8 mouse cellular contexts compared by ENCODE assay signal in genomic region chr17:26972107-26972506, GRCm38 (mm10). TPM values are rescaled to one million over a fixed set of nuclear protein-coding genes. Genes with fewer than 3 reads are reported as not detected.
DNase-seq lines count a peak whose midpoint lies in the region; ATAC-seq and TF ChIP-seq lines count a peak whose summit lies in the region.

No protein-coding gene starts in this region.

- ATAC-seq in forebrain, embryonic 15.5 days (replicated peaks): no peak
- ATAC-seq in liver, embryonic 16.5 days (ENCODE audit: low read depth): no peak

- H3K9me3 ChIP-seq in forebrain, embryonic 15.5 days: no peaks in the 10 kb centered on the region
- no peaks in the 10 kb centered on the region for H3K9me3 ChIP-seq in liver, embryonic 16.5 days (replicated peaks; ENCODE audit: control insufficient read depth, low read length)

- H3K36me3 ChIP-seq in heart, adult 2 months (ENCODE audit: control insufficient read depth, insufficient read depth, low read length): no peaks in the 10 kb centered on the region
- peaks cover 20% of the 10 kb centered on the region for H3K36me3 ChIP-seq in C2C12 (ENCODE audit: control insufficient read depth, insufficient read depth)
- H3K36me3 ChIP-seq in forebrain, embryonic 15.5 days: peaks cover 51% of the 10 kb centered on the region
- H3K36me3 ChIP-seq in liver, embryonic 16.5 days (ENCODE audit: control insufficient read depth, insufficient read depth): peaks cover 5% of the 10 kb centered on the region; the same call in 1 of the 2 replicates

- 2% methylated on average over 3 of the region's 3 CpGs for WGBS in heart, adult 2 months
- WGBS in forebrain, embryonic 15.5 days: 9% methylated on average over 3 of the region's 3 CpGs
- 0% methylated on average over 3 of the region's 3 CpGs for WGBS in liver, embryonic 16.5 days (ENCODE audit: insufficient replicate concordance)

- peaks cover 3% of the 10 kb centered on the region; the same call in 1 of the 2 replicates for H3K4me1 ChIP-seq in heart, adult 2 months (ENCODE audit: control insufficient read depth, insufficient read depth, low read length)
- peaks cover 56% of the 10 kb centered on the region for H3K4me1 ChIP-seq in forebrain, embryonic 15.5 days
- H3K4me1 ChIP-seq in liver, embryonic 16.5 days (ENCODE audit: control insufficient read depth, low read depth, low read length): peaks cover 28% of the 10 kb centered on the region

- no peaks in the 10 kb centered on the region for H3K27me3 ChIP-seq in heart, adult 2 months (ENCODE audit: control insufficient read depth, insufficient read depth, low read length)
- no peaks in the 10 kb centered on the region for H3K27me3 ChIP-seq in C2C12 (ENCODE audit: control insufficient read depth, insufficient read depth, insufficient read length)
- H3K27me3 ChIP-seq in forebrain, embryonic 15.5 days: no peaks in the 10 kb centered on the region
- no peaks in the 10 kb centered on the region for H3K27me3 ChIP-seq in liver, embryonic 16.5 days (ENCODE audit: control insufficient read depth, insufficient read depth, low read depth, low read length)

- H3K27ac ChIP-seq in heart, adult 2 months: peak overlapping the region; percentile 91; the same call in 1 of the 2 replicates
- H3K27ac ChIP-seq in forebrain, embryonic 15.5 days (replicated peaks): peak overlapping the region; percentile 74
- H3K27ac ChIP-seq in liver, embryonic 16.5 days (ENCODE audit: low read length): peak overlapping the region; percentile 81; the same call in 1 of the 2 replicates

- H3K9ac ChIP-seq in heart, adult 2 months (ENCODE audit: low read depth, low read length): peak overlapping the region; percentile 91
- peak overlapping the region; percentile 75 for H3K9ac ChIP-seq in forebrain, embryonic 15.5 days (replicated peaks)
- H3K9ac ChIP-seq in liver, embryonic 16.5 days (ENCODE audit: low read depth, low read length): peak overlapping the region; percentile 82

- DNase-seq in heart, adult 2 months: no peak
- no peak for DNase-seq in heart, postnatal 14 days
- no peak for DNase-seq in right cerebral cortex, postnatal 25 days
- no peak for DNase-seq in cerebellum, adult 9-10 months
- no peak for DNase-seq in cerebellum, adult 11-12 months

- TF ChIP-seq EP300 in heart, adult 2 months (IDR thresholded peaks at IDR 0.05; ENCODE audit: insufficient read depth, low read depth, low read length): no peak

- intact Hi-C loops in heart, adult 2 months (cut with DNase I): loop anchor here (2.0 to 5.0 kb wide), 3 partner anchors 25 to 55 kb away; partner anchors contain the start of genes Cuta and Kifc5b
- intact Hi-C loops in heart, postnatal 14 days (cut with DNase I): loop anchor here (2.0 to 10.0 kb wide), 2 partner anchors 29 to 57 kb away; partner anchors contain the start of gene Kifc5b

- TF ChIP-seq POLR2A in heart, adult 2 months (IDR thresholded peaks at IDR 0.05; ENCODE audit: insufficient read depth, low read depth, low read length): no peak

- TF ChIP-seq CTCF in heart, adult 2 months (IDR thresholded peaks at IDR 0.05): no peak
- no peak for TF ChIP-seq CTCF in C2C12 (IDR thresholded peaks at IDR 0.05; ENCODE audit: control insufficient read depth, insufficient read depth, insufficient read length)

- peak overlapping the region; percentile 81 for H3K4me3 ChIP-seq in heart, adult 2 months
- H3K4me3 ChIP-seq in C2C12 (ENCODE audit: insufficient read depth, poor library complexity, severe bottlenecking): peak overlapping the region; percentile 74
- H3K4me3 ChIP-seq in forebrain, embryonic 15.5 days: peak overlapping the region; percentile 86
- peak overlapping the region; percentile 94 for H3K4me3 ChIP-seq in liver, embryonic 16.5 days (ENCODE audit: low read depth, low read length)

- peaks cover 28% of the 10 kb centered on the region for H3K79me3 ChIP-seq in C2C12 (ENCODE audit: low read depth)

- peak overlapping the region; percentile 84 for H3K4me2 ChIP-seq in forebrain, embryonic 15.5 days (replicated peaks)
- peak overlapping the region; percentile 93 for H3K4me2 ChIP-seq in liver, embryonic 16.5 days (ENCODE audit: low read depth, low read length)

- peak overlapping the region; percentile 76 for H3ac ChIP-seq in C2C12 (ENCODE audit: control insufficient read depth, insufficient read length, low read depth)

- 0 out of 2 replicates have a peak, but pooled peaks cover 3% of the 10 kb centered on the region for H3K79me2 ChIP-seq in heart, adult 2 months (replicated peaks; ENCODE audit: control insufficient read depth, insufficient read depth, low read length)
- peaks cover 37% of the 10 kb centered on the region for H3K79me2 ChIP-seq in C2C12 (ENCODE audit: control insufficient read depth, insufficient read depth)

TF ChIP-seq in C2C12, 6 proteins besides CTCF, POLR2A, EP300 and RAD21:
- no peak for TF ChIP-seq MYOD1 (IDR thresholded peaks at IDR 0.05; ENCODE audit: control insufficient read depth, insufficient read length, low read depth)
- no peak for TF ChIP-seq USF1 (IDR thresholded peaks at IDR 0.05; ENCODE audit: low read depth)
- no peak for TF ChIP-seq MYOG (IDR thresholded peaks at IDR 0.05; ENCODE audit: control insufficient read depth, extremely low read depth, insufficient read length)
- TF ChIP-seq FOSL1 (IDR thresholded peaks at IDR 0.05; ENCODE audit: insufficient read depth, low read length, poor library complexity, severe bottlenecking): no peak
- TF ChIP-seq CEBPB (IDR thresholded peaks at IDR 0.05; ENCODE audit: low read depth): no peak
- TF ChIP-seq MAX (IDR thresholded peaks at IDR 0.05): no peak

RNA-seq across cellular contexts. Expression of gene Zbtb9, which starts 0.9 kb away (rescaled TPM):
- 1 to 10 TPM; 1.5 to 3.5 TPM for total RNA-seq in heart, adult 2 months (2021)
- 2.4 and 2.8 TPM in 2 replicates for polyA plus RNA-seq in heart, adult 2 months (2012; rRNA removed)
- total RNA-seq in heart, postnatal 14 days (2021): 1 to 10 TPM; 1.7 to 3.3 TPM
- polyA plus RNA-seq in C2C12 (2012; fragmentation: generic; extraction: Trizol): 6.8 TPM
- polyA plus RNA-seq in forebrain, embryonic 15.5 days (2015; fragmentation: Nextera tagmentation; extraction: Ambion mirVana): 15.8 and 17.2 TPM in 2 replicates
- 5.0 and 5.5 TPM in 2 replicates for polyA plus RNA-seq in liver, embryonic 16.5 days (2015; fragmentation: Nextera tagmentation; extraction: Ambion mirVana)

RNA-seq across cellular contexts. Expression of gene Syngap1, which starts 31.1 kb away (rescaled TPM):
- total RNA-seq in heart, adult 2 months (2021): 1 to 10 TPM; 4.1 to 4.2 TPM
- polyA plus RNA-seq in heart, adult 2 months (2012; rRNA removed): 6.7 and 9.0 TPM in 2 replicates
- 1 to 10 TPM; 7.3 to 7.7 TPM for total RNA-seq in heart, postnatal 14 days (2021)
- 3.0 TPM for polyA plus RNA-seq in C2C12 (2012; fragmentation: generic; extraction: Trizol)
- 6.5 and 7.3 TPM in 2 replicates for polyA plus RNA-seq in forebrain, embryonic 15.5 days (2015; fragmentation: Nextera tagmentation; extraction: Ambion mirVana)
- 0.21 and 0.33 TPM in 2 replicates for polyA plus RNA-seq in liver, embryonic 16.5 days (2015; fragmentation: Nextera tagmentation; extraction: Ambion mirVana)

RNA-seq across cellular contexts. Expression of gene Cuta, which starts 32.7 kb away (rescaled TPM):
- total RNA-seq in heart, adult 2 months (2021): 10 to 100 TPM; 78.6 to 94.2 TPM
- 85.1 and 96.6 TPM in 2 replicates for polyA plus RNA-seq in heart, adult 2 months (2012; rRNA removed)
- 10 to 100 TPM; 91.1 to 91.8 TPM for total RNA-seq in heart, postnatal 14 days (2021)
- 166 TPM for polyA plus RNA-seq in C2C12 (2012; fragmentation: generic; extraction: Trizol)
- polyA plus RNA-seq in forebrain, embryonic 15.5 days (2015; fragmentation: Nextera tagmentation; extraction: Ambion mirVana): 144 and 150 TPM in 2 replicates
- 73.9 and 80.2 TPM in 2 replicates for polyA plus RNA-seq in liver, embryonic 16.5 days (2015; fragmentation: Nextera tagmentation; extraction: Ambion mirVana)

RNA-seq across cellular contexts. Expression of gene Phf1, which starts 39.3 kb away (rescaled TPM):
- 10 to 100 TPM; 17.8 to 18.1 TPM for total RNA-seq in heart, adult 2 months (2021)
- 35.3 and 36.8 TPM in 2 replicates for polyA plus RNA-seq in heart, adult 2 months (2012; rRNA removed)
- 10 to 100 TPM in 1 of 2 experiments, 1 to 10 TPM in 1; 10.0 to 10.6 TPM for total RNA-seq in heart, postnatal 14 days (2021)
- polyA plus RNA-seq in C2C12 (2012; fragmentation: generic; extraction: Trizol): 7.3 TPM
- 17.2 and 18.3 TPM in 2 replicates for polyA plus RNA-seq in forebrain, embryonic 15.5 days (2015; fragmentation: Nextera tagmentation; extraction: Ambion mirVana)
- polyA plus RNA-seq in liver, embryonic 16.5 days (2015; fragmentation: Nextera tagmentation; extraction: Ambion mirVana): 2.1 and 2.6 TPM in 2 replicates

RNA-seq across cellular contexts. Expression of gene Kifc5b, which starts 55.2 kb away (rescaled TPM):
- total RNA-seq in heart, adult 2 months (2021): under 1 TPM; 0.26 to 0.36 TPM
- 0.62 and 0.79 TPM in 2 replicates for polyA plus RNA-seq in heart, adult 2 months (2012; rRNA removed)
- 1 to 10 TPM; 1.3 to 2.6 TPM for total RNA-seq in heart, postnatal 14 days (2021)
- 30.9 TPM for polyA plus RNA-seq in C2C12 (2012; fragmentation: generic; extraction: Trizol)
- 4.3 and 5.5 TPM in 2 replicates for polyA plus RNA-seq in forebrain, embryonic 15.5 days (2015; fragmentation: Nextera tagmentation; extraction: Ambion mirVana)
- 4.6 and 5.3 TPM in 2 replicates for polyA plus RNA-seq in liver, embryonic 16.5 days (2015; fragmentation: Nextera tagmentation; extraction: Ambion mirVana)
